Mouse (Mus musculus) right cerebral cortex, adult 18-20 months (tissue): ENCODE data around the gene Ccl27b.
"Not testable (repeated sequence)": the region's sequence is repeated elsewhere in the genome, so short reads cannot be mapped to it uniquely, and the experiment has no call there.

ENCODE experiments used
- DNase-seq: peaks from one replicate; pipeline ENCODE4 v3.0.0; 2022; ENCODE audit warnings: mixed read lengths

The Ccl27b gene

DNA sequence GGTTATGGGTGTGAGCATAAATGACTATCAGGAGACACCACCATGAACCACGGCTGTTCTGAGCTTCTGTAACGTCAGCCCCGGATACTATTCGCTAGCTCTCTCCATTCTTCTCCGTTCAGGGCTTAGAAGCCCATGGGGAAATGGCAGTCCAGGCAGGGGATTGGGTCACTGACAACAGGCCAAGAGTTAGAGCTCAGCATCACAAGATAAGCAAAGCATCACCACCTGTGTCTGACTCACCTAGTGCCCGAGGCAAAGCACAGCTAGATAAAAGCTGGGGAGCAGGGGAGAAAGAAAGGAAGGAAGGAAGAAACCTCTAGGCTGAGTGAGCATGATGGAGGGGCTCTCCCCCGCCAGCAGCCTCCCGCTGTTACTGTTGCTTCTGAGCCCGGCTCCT lies at the start of gene Ccl27b:
Ccl27b (plus strand) TSS at position 301 of the 400 bp plus-strand sequence.
- DNase-seq: not testable (repeated sequence)

DNA sequence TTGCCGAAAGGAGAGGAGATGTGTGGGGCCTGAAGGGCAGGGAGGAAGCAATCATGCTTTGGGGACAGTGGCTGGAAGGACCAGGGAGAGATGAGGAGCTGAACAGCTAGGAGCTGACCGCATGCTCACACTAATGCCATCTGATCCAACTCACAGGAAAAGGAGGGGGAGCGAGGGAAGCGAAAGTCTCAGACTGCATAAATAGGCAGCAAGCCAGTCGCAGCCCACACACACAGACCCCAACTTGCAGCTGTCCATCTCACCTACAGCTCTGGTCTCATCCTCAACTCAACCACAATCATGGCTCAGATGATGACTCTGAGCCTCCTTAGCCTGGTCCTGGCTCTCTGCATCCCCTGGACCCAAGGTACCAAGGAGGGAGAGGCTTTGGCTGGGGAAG lies 43.2 kb upstream of the Ccl27b start, which contains the start of gene Gm10591:
Gm10591 (plus strand) TSS at position 301 of the 400 bp plus-strand sequence.
- DNase-seq: not testable (repeated sequence)

DNA sequence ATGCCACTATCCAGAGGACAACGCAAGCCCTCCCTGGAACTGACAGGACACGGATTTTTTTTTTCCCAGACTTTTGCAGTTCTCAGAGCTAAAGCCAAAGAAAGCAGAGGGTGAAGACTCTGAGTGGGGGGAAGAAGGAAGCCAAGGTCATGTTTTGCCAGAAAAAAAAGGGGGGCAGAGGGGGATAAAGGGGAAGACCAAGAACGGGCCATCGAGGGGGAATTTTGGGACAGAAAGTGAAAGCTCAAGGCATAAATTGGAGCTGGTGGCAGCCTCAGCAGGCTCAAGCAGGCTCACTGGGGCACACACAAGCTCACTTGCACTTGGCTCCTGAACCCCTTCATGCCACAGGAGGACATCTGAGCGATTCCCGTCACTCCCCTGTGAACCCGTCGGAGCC lies 25.6 kb upstream of the Ccl27b start, which contains the start of gene Gm2564:
Gm2564 (plus strand) TSS at position 301 of the 400 bp plus-strand sequence.
- DNase-seq: not testable (repeated sequence)

DNA sequence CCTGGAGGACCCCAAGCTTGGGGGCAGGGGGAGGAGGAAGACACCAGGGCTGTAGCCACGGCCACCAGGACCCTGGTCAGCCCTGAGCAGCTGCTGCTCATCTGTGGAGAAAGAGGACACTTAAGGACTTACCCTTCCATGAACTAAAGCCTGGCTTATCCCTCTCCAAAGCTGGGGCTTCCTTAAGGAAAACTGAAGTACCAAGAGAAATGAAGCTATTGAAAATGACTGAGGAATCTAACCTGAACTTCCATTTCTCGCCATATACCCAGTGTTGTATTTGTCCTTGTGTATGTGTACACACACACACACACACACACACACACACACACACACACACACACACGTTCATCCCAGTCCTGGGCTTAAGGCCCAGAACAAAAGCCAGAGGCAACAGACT lies 6.7 kb downstream of the Ccl27b start, which contains the start of gene Il11ra2:
Il11ra2 (minus strand) TSS at position 101 of the 400 bp plus-strand sequence.
- not testable (repeated sequence) for DNase-seq

DNA sequence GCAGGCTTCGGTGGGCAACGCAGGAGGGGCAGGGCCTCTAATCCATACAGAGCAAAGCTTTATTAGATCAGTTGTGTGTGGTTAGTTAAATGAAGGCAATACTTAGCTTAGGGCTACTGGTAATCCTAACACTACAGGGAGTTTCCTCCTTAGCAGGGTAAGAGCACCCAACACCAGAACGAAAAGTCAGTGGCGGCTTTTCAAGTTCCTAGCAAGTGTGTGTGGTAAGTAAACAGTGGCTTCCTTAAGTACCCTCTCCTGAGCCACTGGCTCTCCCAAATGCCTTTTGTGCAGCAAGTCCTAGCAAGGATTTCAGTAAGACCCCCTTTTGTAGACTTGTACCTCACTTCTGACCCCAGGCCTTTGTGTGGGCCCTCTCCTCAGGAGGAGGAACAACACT lies 20.4 kb downstream of the Ccl27b start:
- not testable (repeated sequence) for DNase-seq

DNA sequence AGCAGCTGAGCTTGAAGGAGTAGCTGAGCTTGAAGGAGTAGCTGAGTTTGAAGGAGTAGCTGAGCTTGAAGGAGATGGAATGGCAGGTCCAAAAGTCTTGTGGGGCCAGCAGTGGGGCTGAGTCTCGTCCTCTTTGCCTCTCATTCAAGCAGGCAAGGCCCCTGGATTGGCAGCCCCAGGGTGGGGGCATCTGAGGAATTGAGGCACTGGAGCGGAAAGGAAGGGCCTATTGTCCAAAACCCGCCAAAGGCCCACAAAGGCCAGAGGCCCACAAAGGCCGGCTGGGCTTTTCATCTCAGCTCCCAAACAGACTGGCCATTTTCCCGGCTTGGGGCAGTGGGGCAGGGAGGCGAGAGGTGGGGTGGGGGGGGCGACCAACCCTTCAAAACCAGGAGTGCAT lies 24.3 kb downstream of the Ccl27b start:
- DNase-seq: not testable (repeated sequence)

DNA sequence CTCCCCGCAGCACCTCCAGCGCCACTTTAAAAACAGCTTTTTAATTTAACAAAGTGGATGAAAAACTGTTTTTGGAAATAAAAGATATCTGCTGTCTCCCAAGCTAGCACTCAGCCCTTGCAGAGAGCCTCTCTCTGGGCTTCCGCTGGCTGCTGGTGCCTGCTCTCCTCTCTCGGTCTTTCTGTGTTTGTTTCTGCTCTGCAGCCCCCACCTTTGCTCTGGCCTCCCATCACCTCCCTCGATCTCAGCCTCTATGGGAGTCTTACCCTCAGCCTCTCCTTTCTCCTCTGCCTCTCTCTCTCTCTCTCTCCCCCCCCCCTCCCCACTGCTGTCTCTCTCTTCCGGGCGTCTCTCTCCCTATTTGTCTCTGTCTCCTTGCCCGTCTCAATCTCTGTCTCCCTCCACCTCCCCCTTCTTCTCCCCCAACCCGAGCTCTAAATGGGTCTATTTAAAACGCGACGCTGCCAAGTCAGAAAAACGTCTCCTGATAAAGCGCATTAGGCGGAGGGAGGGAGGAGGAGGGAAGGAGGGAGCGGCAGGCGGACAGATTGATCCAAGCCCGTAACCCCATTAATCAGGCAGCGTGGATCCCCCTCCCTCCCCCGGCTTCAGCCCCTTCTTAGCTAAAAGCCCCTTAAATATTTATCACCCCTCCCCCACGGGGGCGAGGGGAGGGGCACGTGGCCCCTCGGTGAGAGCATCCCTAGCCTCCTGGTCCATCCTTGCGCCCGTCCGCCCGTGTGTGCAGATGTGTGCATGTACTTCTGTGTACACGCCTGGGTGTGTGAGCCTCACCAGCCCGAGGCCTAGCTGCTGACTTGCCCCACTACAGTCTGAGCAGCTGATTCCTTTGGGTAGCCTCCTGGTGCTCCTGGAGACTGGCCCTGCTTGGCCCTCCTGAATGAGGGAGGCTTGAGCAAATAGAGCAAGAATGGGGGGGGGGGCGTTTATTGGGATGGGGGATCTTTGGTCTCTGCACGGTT lies 25.6 kb downstream of the Ccl27b start:
- not testable (repeated sequence) for DNase-seq

DNA sequence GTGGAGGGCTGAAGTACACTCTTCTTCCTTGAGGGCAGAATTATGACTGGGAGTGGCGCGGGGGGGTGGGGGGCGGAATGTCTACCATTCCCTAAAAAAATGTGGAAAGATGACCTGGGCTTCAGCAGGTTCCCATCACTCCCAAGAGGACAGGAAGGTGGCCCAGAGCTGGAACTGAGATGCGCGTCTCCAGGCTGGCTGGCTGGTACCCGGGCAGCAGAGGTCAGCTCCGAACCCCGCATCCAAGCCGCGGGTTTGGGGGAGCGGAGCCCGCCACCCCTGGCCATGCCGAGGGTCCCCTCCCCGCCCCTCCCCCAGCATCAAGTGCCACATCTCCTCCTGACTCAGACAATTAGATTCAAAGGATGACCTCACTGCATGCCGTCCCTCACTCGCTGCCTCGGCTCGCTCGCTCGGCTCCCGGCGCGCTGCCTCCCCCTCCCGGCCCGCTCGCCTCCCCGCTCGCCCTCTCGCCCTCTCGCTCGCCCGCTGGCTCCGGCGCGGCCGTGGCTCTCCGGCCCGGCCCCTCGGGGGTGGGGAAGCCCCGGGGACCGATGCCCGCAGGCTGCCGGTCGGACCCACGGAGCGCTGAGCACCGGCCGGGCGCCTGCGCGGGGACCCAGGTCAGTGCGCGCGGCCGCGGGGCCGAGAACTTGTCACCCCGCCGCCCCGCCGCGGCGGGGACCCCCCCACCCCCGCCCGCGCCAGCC lies 26.6 kb downstream of the Ccl27b start:
- DNase-seq: not testable (repeated sequence)

DNA sequence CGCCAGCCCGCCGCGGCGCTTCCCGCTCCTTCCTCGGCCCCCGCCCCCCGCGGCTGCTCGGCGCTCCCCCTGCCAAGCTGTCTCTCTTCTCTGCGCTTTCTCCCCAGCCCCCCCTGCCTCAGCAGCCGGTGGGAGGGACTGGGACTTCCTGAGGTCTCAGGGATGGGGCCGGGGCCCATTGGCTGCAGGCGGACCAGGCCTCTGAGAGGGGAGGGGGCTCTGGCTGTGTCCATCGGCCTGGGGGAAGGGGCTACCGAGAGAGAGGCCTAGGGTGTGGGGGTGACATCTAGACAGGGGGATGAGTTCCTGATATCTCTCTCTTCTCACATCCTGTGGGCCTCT lies 27.1 kb downstream of the Ccl27b start:
- not testable (repeated sequence) for DNase-seq
